Mouse (Mus musculus) embryonic facial prominence, embryonic 12.5 days (tissue): Measurements from ENCODE around the gene Tssk3. TPM values are rescaled to one million over a fixed set of nuclear protein-coding genes. Genes with fewer than 3 reads are reported as not detected.

Experiments
- ATAC-seq: fragments of 200-750 bp; cut with Nextera tagmentation; 2 replicates; pipeline ENCODE4 v1.8.0; 2017; ENCODE audit not compliant: insufficient number of reproducible peaks, insufficient read depth, low FRiP score, low TSS enrichment
- H3K27ac ChIP-seq: fragments of 300-500 bp; sonication (generic); 2 replicates; pipeline ENCODE4 v1.5.1; 2016; ENCODE audit warnings: mild to moderate bottlenecking
- H3K27me3 ChIP-seq: fragments of 300-500 bp; sonication (generic); 2 replicates; pipeline ENCODE4 v1.6.1; 2016; ENCODE audit warnings: mild to moderate bottlenecking, moderate library complexity
- H3K36me3 ChIP-seq: fragments of 300-500 bp; sonication (generic); 2 replicates; pipeline ENCODE4 v1.6.1; 2016; ENCODE audit warnings: mild to moderate bottlenecking
- H3K4me1 ChIP-seq: fragments of 300-500 bp; sonication (generic); 2 replicates; pipeline ENCODE4 v1.6.1; 2016
- H3K4me2 ChIP-seq: fragments of 300-500 bp; sonication (generic); replicated peaks from 2 replicates; pipeline ENCODE4 v1.6.1; 2016; ENCODE audit warnings: mild to moderate bottlenecking, moderate library complexity
- H3K4me3 ChIP-seq: fragments of 300-500 bp; sonication (generic); 2 replicates; pipeline ENCODE4 v1.5.1; 2016; ENCODE audit warnings: mild to moderate bottlenecking
- H3K9ac ChIP-seq: fragments of 300-500 bp; sonication (generic); 2 replicates; pipeline ENCODE4 v1.6.1; 2016; ENCODE audit warnings: mild to moderate bottlenecking, moderate library complexity
- H3K9me3 ChIP-seq: fragments of 300-500 bp; sonication (generic); 2 replicates; pipeline ENCODE4 v1.6.1; 2016; ENCODE audit warnings: mild to moderate bottlenecking, moderate library complexity
- WGBS: fragments of 180-500 bp; shearing (Covaris S2); methylation state at CpG from one replicate; pipeline ENCODE4 v1.1.7; 2016; 5-methylcytosine and 5-hydroxymethylcytosine counted together
- polyA plus RNA-seq: library from polyadenylated mRNA; unstranded; fragments of >200 nt; fragmentation: Nextera tagmentation; extraction: Ambion mirVana; gene quantifications from 2 replicates; pipeline ENCODE4 v1.2.1, GENCODE M21; 2016

The Tssk3 gene
- polyA plus RNA-seq, 1 experiment from 2014 or later: not detected

DNA sequence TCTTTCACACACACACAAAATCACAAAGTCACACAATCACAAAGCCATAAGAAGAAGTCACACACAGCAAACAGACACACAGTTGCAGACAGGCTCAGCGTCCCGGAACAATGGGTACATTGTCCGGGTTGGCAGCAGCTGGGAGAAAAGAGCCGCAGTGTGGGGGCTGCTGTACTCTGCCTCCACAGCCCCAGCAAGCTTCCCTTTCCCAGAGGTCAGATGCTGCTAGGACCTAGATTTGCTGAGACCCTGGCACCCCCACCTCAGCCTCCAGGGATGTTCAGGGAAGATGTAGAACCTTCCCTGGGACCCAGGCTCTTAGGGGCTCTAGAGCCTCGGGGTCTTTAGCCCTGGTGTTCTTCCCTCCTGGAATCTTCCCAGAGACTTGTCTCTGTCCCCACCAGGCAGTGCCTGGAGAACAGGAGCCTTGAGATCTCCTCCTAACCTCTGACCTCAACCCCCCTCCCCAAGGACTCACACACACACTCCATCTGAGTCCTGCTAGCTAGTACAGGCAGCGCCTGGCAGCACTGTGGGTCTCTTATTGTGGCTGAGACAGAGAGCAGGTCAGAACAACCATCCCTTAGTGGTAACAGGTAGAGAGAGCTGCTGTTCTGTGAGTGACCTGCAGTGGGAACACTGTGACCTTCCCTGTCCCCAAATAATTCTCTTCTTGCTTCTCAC lies 20.7 kb upstream of the Tssk3 start:
- Histone ChIP-seq H3K9ac (0 out of 2 replicates have a peak overlapping the region, but pooled peaks have one; percentile 29), H3K4me3 (no peak overlapping the region), H3K27ac (peak overlapping the region; percentile 58; the same call in 1 of the 2 replicates), H3K4me1 (peaks cover 46% of the 10 kb centered on the region), H3K4me2 (no peak overlapping the region), H3K9me3 (no peaks in the 10 kb centered on the region), H3K36me3 (peaks cover 16% of the 10 kb centered on the region), H3K27me3 (no peaks in the 10 kb centered on the region)
- ATAC-seq: no peak
- 18% methylated on average over 6 of the region's 6 CpGs for WGBS

DNA sequence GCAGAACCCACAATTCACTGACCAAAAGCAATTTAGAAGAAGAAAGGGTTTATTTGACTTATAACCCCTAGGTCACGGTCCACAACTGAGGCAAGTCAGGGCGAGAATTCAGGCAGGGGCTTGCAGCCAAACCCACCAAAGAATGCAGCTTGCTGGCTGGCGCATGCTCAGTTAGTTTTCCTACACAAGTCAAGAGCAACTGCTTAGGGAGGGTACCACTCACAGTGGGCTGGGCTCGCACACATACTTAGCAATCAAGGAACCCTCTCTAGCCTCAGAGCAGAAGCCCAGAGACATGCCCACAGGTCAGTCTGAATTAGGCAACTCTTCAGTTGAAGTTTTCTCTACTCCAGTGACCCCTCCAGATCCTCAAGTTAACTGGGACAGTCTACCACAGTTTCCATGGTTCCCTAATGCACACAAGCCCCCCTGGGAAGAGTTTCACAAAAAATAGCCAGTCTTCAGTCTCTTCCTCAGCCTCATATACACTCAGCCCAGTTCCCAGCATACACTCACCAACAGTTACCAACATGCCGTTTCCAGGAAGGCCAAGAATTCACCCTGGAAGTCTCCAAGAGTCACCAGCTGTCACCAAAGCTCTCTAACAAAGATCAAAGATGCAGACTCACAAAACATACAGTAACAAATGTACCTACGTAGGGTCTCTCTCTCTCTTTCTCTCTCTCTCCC lies 20.0 kb upstream of the Tssk3 start:
- Histone ChIP-seq H3K27me3 (no peaks in the 10 kb centered on the region), H3K9ac (no peak overlapping the region), H3K36me3 (peaks cover 10% of the 10 kb centered on the region; the same call in 1 of the 2 replicates), H3K4me3 (no peak overlapping the region), H3K27ac (peak overlapping the region; percentile 58; the same call in 1 of the 2 replicates), H3K4me2 (no peak overlapping the region), H3K9me3 (no peaks in the 10 kb centered on the region), H3K4me1 (peaks cover 43% of the 10 kb centered on the region)
- WGBS: 34% methylated on average over 6 of the region's 6 CpGs
- no peak for ATAC-seq

DNA sequence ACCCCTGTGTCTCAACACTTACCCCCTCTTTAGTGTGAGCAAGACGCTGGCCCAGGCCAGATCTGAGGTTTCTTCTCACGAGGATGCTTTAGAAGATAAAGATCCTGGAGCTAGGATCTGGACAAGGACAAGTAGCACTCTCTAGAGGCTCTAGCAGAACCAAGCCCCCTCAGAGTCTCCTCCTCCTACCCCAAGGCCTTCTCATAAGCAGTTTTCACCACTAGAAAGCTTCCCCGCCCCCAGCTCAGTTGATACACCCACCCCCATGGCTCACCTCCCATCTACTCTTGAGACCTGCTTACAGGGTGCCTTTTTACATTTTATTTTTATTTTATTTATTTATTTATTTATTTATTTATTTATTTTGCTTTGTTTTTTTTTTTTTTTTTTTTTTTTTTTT lies 18.8 kb upstream of the Tssk3 start:
- Histone ChIP-seq H3K27ac (peak overlapping the region; percentile 60; the same call in 1 of the 2 replicates), H3K4me1 (peaks cover 32% of the 10 kb centered on the region), H3K36me3 (no peaks in the 10 kb centered on the region), H3K9ac (0 out of 2 replicates have a peak overlapping the region, but pooled peaks have one; percentile 30), H3K9me3 (no peaks in the 10 kb centered on the region), H3K27me3 (no peaks in the 10 kb centered on the region), H3K4me3 (no peak overlapping the region), H3K4me2 (no peak overlapping the region)
- no peak for ATAC-seq
- 70% methylated on average over 3 of the region's 3 CpGs for WGBS

DNA sequence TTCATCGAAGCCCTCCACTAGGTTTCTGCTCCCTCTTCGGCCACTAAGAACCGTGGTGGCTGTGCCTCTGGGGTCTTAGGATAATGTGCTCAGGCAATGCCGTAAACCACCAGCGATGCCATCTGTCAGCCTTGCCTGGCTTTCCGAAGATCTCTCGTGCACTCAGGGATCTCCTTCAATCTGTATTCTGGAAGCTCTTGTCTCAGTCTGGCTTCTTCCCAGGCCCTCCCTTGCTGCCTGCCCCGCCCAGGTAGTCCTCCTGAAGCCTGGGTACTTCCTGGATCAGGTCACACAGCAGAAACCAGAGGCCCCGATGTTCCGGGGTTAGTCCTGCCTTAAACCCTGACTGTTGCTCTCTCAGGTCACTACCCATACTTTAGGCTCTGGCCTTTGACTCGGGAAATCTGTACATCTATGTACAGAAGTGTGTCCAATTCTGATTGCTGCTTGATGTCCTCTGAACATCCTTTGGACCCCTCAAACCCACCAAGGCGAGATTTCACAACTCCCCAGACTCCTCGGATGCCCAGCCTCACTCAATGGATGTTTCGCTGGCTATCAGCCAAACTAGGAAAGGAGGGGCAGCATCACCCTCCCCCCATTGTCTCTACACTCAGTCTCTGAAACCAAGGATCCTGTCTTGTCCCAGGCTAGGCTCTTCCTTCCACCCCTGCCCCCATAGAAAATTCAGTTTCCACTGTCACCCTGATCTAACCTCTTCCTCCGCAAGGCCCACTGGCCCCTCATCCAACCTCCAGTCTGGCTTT lies 18.2 kb upstream of the Tssk3 start:
- 0 out of 2 replicates have a peak overlapping the region, but pooled peaks have one; percentile 30 for H3K9ac ChIP-seq
- ATAC-seq: no peak
- H3K36me3 ChIP-seq: no peaks in the 10 kb centered on the region
- H3K9me3 ChIP-seq: no peaks in the 10 kb centered on the region
- no peak overlapping the region for H3K4me2 ChIP-seq
- peaks cover 32% of the 10 kb centered on the region for H3K4me1 ChIP-seq
- 65% methylated on average over 15 of the region's 15 CpGs for WGBS
- no peak overlapping the region for H3K4me3 ChIP-seq
- peak overlapping the region; percentile 60; the same call in 1 of the 2 replicates for H3K27ac ChIP-seq
- no peaks in the 10 kb centered on the region for H3K27me3 ChIP-seq

DNA sequence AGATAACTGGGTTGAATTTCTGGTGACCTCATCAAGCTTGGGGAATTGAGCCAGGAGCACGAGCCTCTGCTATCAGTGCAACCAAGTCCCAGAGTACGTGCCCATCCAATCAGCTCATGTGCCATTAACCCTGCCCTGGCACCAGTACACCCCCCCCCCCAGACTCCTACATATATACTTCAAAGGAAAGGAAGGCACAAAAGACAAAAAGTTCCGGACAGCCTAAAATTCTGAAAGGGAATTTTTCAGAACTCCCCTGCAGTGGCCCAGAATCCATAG lies 17.4 kb upstream of the Tssk3 start:
- Histone ChIP-seq H3K27me3 (no peaks in the 10 kb centered on the region), H3K36me3 (no peaks in the 10 kb centered on the region), H3K4me3 (no peak overlapping the region), H3K9ac (no peak overlapping the region), H3K27ac (no peak overlapping the region), H3K9me3 (no peaks in the 10 kb centered on the region), H3K4me1 (peaks cover 36% of the 10 kb centered on the region), H3K4me2 (no peak overlapping the region)
- 59% methylated on average over 3 of the region's 3 CpGs for WGBS
- ATAC-seq: no peak

DNA sequence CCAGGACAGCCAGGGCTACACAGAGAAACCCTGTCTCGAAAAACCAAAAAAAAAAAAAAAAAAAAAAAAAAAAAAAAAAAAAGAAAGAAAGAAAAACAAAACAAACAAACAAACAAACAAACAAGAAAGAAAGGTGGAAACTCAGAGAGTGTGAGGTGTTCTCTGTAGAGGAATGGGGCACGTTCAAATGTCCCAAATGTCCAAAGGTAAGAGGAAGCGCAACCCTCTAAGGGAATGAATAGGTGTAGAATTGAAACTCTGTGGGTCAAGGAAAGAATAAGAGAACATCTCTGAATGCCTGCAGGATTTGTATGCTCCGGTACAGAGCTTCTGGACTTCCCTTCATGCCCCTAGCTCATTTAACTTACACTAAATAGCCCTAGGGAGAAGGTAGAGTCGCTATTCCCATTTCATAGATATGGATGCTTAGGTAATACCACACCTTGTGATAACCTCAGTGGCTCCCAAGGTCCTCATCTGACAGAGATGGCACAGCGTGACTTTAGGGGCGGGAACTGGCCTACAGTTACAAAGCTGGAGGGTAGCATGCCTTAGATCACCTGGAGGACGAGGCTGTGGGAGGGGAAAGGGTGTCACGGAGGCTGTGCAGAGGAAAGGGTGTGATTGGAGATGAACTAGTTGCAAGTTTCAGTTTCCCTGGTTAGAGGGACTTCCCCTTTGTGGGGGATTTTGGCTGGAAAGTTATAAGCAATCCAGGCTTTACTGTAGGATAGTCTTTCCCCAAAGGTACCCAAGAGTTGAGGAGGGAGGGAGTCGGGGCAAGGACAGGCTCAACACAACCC lies 16.8 kb upstream of the Tssk3 start:
- no peak for ATAC-seq

DNA sequence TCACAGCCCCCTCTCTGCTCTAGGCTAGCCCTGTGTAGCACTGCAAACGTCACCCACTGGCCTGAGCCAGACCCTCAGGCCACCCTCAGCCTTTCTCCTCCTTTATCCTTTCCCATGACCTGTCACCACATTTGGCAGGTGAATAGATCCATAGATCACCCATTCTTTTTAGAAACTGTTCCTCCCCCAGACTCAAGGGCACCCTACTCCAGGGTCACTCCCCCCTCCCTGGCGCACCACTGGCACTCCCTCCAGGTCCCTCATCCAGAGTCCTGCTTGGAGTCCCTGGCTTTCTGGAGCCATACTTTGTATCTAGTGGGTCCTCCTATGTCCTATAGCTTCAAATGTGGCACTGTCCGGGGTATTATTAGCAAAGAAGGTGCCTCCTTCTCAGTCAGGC lies 14.7 kb upstream of the Tssk3 start:
- H3K4me2 ChIP-seq: no peak overlapping the region
- ATAC-seq: no peak
- no peak overlapping the region for H3K9ac ChIP-seq
- no peaks in the 10 kb centered on the region for H3K9me3 ChIP-seq
- no peaks in the 10 kb centered on the region for H3K27me3 ChIP-seq
- H3K4me1 ChIP-seq: peaks cover 21% of the 10 kb centered on the region; the same call in 1 of the 2 replicates
- WGBS: 85% methylated on average over 3 of the region's 3 CpGs
- no peak overlapping the region for H3K27ac ChIP-seq
- H3K36me3 ChIP-seq: no peaks in the 10 kb centered on the region
- no peak overlapping the region for H3K4me3 ChIP-seq

More for the DNA sequence above, 16.8 kb upstream of the Tssk3 start:
- 61% methylated on average over 9 of the region's 10 CpGs for WGBS
- Histone ChIP-seq H3K36me3 (no peaks in the 10 kb centered on the region), H3K4me2 (no peak overlapping the region), H3K27me3 (no peaks in the 10 kb centered on the region), H3K9me3 (no peaks in the 10 kb centered on the region), H3K4me3 (no peak overlapping the region), H3K9ac (no peak overlapping the region), H3K4me1 (peaks cover 34% of the 10 kb centered on the region), H3K27ac (no peak overlapping the region)

DNA sequence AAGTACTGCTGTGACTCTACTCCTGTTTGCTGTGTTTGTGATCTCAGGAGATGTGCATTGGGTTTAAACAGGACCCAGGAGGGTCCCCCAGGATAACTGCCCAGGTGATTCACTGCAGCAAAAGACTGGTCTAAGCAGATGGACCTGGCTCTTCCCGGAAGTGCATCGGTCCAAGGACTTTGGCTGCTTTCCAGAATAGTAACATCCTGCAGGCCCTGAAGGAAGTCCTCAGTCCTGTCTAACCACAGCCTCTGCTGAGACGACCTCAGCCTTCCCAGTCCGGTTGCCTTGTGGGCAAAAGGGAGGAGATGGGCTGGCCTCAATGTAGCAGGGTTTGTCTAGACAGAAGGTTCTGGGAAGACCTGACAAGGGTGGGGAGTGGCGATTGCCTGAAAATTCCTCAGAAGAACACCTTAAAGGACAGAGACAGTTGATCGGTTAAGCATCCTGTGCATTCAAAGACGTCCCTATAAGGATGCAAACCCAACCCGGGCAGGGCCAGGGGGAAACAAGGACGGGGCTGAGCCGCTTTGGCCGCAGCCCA lies 12.2 kb upstream of the Tssk3 start:
- Histone ChIP-seq H3K36me3 (no peaks in the 10 kb centered on the region), H3K9me3 (no peaks in the 10 kb centered on the region), H3K4me2 (no peak overlapping the region), H3K27ac (no peak overlapping the region), H3K9ac (no peak overlapping the region), H3K4me3 (no peak overlapping the region), H3K4me1 (peaks cover 10% of the 10 kb centered on the region; the same call in 1 of the 2 replicates), H3K27me3 (no peaks in the 10 kb centered on the region)
- 65% methylated on average over 11 of the region's 11 CpGs for WGBS
- no peak for ATAC-seq

DNA sequence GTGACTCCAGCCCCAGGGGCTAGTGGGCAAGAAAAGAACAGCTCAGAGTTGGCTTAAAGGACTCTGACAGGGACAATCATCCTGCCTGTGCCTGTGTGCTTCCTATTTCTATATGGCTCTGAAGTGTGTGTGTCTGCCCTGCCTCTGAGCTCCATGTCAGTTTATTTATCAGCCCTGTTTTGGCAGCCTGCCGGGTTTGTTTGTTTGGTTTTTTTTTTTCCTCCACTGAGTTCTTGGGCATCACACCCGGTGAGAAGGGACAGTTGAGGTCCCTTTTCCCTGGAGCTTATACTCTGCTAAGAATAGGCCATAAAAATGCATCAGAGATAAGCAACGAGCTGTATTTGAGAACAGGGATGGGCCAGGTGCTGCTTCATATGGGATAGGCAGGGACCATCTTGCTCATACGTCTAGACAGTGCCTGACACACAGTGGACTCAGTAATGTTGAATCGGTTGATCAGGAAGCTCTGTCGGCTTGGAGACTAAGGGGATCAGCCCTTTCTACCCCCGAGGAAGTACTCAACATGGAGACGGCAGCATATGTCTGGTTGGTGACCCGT lies 11.6 kb upstream of the Tssk3 start:
- Histone ChIP-seq H3K27me3 (no peaks in the 10 kb centered on the region), H3K36me3 (no peaks in the 10 kb centered on the region), H3K27ac (no peak overlapping the region), H3K4me1 (peaks cover 10% of the 10 kb centered on the region; the same call in 1 of the 2 replicates), H3K4me2 (no peak overlapping the region), H3K9me3 (no peaks in the 10 kb centered on the region), H3K9ac (no peak overlapping the region), H3K4me3 (no peak overlapping the region)
- 69% methylated on average over 9 of the region's 9 CpGs for WGBS
- no peak for ATAC-seq

DNA sequence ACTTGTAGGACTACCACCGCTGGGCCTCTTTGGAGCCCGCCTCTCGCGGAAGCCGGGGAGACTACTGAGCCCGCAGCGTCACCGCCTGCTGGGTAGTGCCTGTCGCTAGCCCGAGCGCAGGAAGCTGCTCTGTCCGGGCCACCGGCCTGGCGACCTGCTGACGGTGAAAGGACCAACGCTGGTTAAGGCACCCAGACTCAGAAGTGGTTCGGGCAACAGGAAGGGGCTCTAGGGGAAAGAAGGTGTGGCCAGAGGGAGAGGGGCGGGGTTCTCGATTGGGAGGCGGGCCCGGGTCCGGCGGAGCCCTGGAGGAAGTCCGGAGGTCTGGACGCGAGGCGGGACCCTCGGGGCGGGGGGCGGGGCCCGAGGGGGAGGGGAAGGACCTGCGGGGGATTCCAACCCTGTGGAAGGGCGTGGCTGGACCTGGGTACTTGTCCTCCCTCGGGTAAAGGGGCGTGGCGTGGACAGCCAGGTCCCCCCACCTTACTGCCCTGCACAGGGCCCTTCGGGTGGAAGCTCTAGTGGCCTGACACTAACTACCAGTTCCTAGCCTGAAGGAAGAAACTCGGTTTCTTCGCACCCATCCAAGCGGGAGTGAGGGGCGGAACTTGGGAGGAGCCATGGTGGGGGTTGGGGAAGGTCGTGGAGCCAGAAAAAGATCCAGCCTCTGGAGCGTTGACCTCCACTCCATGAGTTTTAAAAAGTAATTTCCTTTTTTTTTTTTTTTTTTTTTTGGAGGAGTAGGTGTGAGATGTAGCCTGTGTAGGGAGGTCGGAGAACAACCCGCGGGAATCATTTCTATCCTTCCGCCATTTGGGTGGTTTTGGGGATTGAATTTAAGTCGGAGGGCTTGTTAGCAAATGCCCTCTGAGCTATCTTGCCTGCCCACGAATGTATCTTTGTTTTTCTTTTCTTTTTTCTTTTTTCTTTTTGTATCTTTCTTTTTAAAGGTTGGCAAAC lies 10.1 kb upstream of the Tssk3 start:
- Histone ChIP-seq H3K36me3 (no peaks in the 10 kb centered on the region), H3K27me3 (no peaks in the 10 kb centered on the region), H3K4me1 (peaks cover 22% of the 10 kb centered on the region), H3K4me3 (peak overlapping the region; percentile 50), H3K9ac (peak overlapping the region; percentile 60), H3K4me2 (peak overlapping the region; percentile 63), H3K9me3 (no peaks in the 10 kb centered on the region), H3K27ac (peak overlapping the region; percentile 87)
- peak; percentile 74 for ATAC-seq
- WGBS: 2% methylated on average over 47 of the region's 49 CpGs
